Mouse (Mus musculus) CH12.LX (cell line): ENCODE data around the gene Gm49392.
"Not testable (repeated sequence)": the region's sequence is repeated elsewhere in the genome, so short reads cannot be mapped to it uniquely, and the experiment has no call there.

Experiments
- CTCF ChIP-seq, 2 experiments: IDR thresholded peaks in 1 of 2; conservative IDR thresholded peaks in 1 of 2; 2 replicates each; pipeline ENCODE4 v1.5.1; 2011 to 2012; ENCODE audit warnings: low read depth in 2 of 2, low read length in 2 of 2, improper control_type of control experiment in 1 of 2, inconsistent platforms in 1 of 2, mild to moderate bottlenecking in 1 of 2, moderate library complexity in 1 of 2
- UBTF ChIP-seq: IDR thresholded peaks from 2 replicates; pipeline ENCODE4 v1.6.1; 2012; ENCODE audit warnings: low read depth, mild to moderate bottlenecking, inconsistent platforms, low read length, improper control_type of control experiment, moderate library complexity

GRCm38 (mm10) chr13:60935490-60935889 lies 38.8 kb upstream of the Gm49392 start, which contains the start of gene Gm49393:
- TF ChIP-seq UBTF; CTCF (conservative IDR thresholded peaks at IDR 0.05 in 1 of 2, IDR thresholded peaks at IDR 0.05 in 1 of 2; ENCODE audit: low read depth in 2 of 2, low read length in 2 of 2): not testable (repeated sequence)
